Mouse (Mus musculus): ENCODE data around the gene Dpf3.

Dpf3 gene

GRCm38 (mm10) chr12:83405374-83406125 lies 82.0 kb downstream of the Dpf3 start:
- peak in 1 of 2 experiments; percentile 51 for DNase-seq

- no peak for DNase-seq
Observed at GRCm38 (mm10) chr12:83402270-83402669, 85.2 kb downstream of the Dpf3 start.

GRCm38 (mm10) chr12:83392011-83392410 lies 95.5 kb downstream of the Dpf3 start:
- DNase-seq, result no peak

- DNase-seq, result no peak
Observed at GRCm38 (mm10) chr12:83387554-83387953, 100.0 kb downstream of the Dpf3 start.

- peak in 1 of 2 experiments; percentile 6 for DNase-seq
Observed at GRCm38 (mm10) chr12:83381072-83381471, 106.4 kb downstream of the Dpf3 start.

GRCm38 (mm10) chr12:83380016-83380415 lies 107.5 kb downstream of the Dpf3 start:
- DNase-seq, result peak in 1 of 2 experiments; percentile 3

GRCm38 (mm10) chr12:83375015-83375831 lies 112.3 kb downstream of the Dpf3 start:
- peak in 1 of 2 experiments; percentile 12 for DNase-seq

- peak in 1 of 2 experiments; percentile 34 for DNase-seq
Observed at GRCm38 (mm10) chr12:83373081-83373480, 114.4 kb downstream of the Dpf3 start.

GRCm38 (mm10) chr12:83372290-83372689 lies 115.2 kb downstream of the Dpf3 start:
- DNase-seq, result no peak

GRCm38 (mm10) chr12:83370221-83370620 lies 117.3 kb downstream of the Dpf3 start:
- DNase-seq, result no peak

- no peak for DNase-seq
Observed at GRCm38 (mm10) chr12:83369416-83369815, 118.1 kb downstream of the Dpf3 start.

GRCm38 (mm10) chr12:83367486-83367885 lies 120.0 kb downstream of the Dpf3 start:
- no peak for DNase-seq

GRCm38 (mm10) chr12:83364771-83365170 lies 122.7 kb downstream of the Dpf3 start:
- no peak for DNase-seq

- DNase-seq, result no peak
Observed at GRCm38 (mm10) chr12:83361801-83362200, 125.7 kb downstream of the Dpf3 start.

GRCm38 (mm10) chr12:83352640-83353039 lies 134.9 kb downstream of the Dpf3 start:
- peak in 1 of 2 experiments; percentile 10 for DNase-seq

- peak in 1 of 2 experiments; percentile 59 for DNase-seq
Observed at GRCm38 (mm10) chr12:83349736-83350135, 137.8 kb downstream of the Dpf3 start.

- DNase-seq, result peak in 1 of 2 experiments; percentile 4
Observed at GRCm38 (mm10) chr12:83348246-83348645, 139.3 kb downstream of the Dpf3 start.

GRCm38 (mm10) chr12:83342875-83343185 lies 144.7 kb downstream of the Dpf3 start:
- DNase-seq, result peak; percentile 78 to 82

GRCm38 (mm10) chr12:83342035-83342874 lies 145.3 kb downstream of the Dpf3 start:
- peak; percentile 64 to 72 for DNase-seq

GRCm38 (mm10) chr12:83340960-83341359 lies 146.6 kb downstream of the Dpf3 start:
- peak; percentile 61 to 66 for DNase-seq

- DNase-seq, result no peak
Observed at GRCm38 (mm10) chr12:83338345-83338744, 149.2 kb downstream of the Dpf3 start.

GRCm38 (mm10) chr12:83337776-83338149 lies 149.8 kb downstream of the Dpf3 start:
- DNase-seq, result no peak

All from cerebellum, postnatal 25 days (tissue).